23 mouse cellular contexts compared by ENCODE assay signal in genomic region chr6:34719141-34719680, GRCm38 (mm10).
A peak's percentile ranks its signal among the peaks of the same experiment; 100 is the strongest.
DNase-seq lines count a peak whose midpoint lies in the region; ATAC-seq and TF ChIP-seq lines count a peak whose summit lies in the region.
"Had no signal": no experiment of that assay in that cellular context is flagged by ENCODE, and none has a peak within 500 bp of the region (broad histone marks: within the 10 kb centered on the region; RNA-seq: fewer than 3 reads in every experiment).

No protein-coding gene starts in this region.

- no peak overlapping the region for H3K4me3 ChIP-seq in heart, embryonic 13.5 days
- H3K4me3 ChIP-seq in liver, postnatal 0 days (ENCODE audit: low read depth, low read length) = no peak overlapping the region
- H3K4me3 ChIP-seq in liver, embryonic 12.5 days = no peak overlapping the region
- H3K4me3 ChIP-seq in heart, postnatal 0 days (ENCODE audit: low read depth, low read length) = no peak overlapping the region
- H3K4me3 ChIP-seq: embryonic facial prominence, embryonic 15.5 days; forebrain, embryonic 15.5 days; hindbrain, embryonic 10.5 days; intestine, embryonic 15.5 days; liver, embryonic 15.5 days had no signal

- H3K9ac ChIP-seq in heart, embryonic 13.5 days = peak overlapping the region; percentile 38
- 0 out of 2 replicates have a peak overlapping the region, but pooled peaks have one; percentile 21 for H3K9ac ChIP-seq in liver, postnatal 0 days (replicated peaks)
- H3K9ac ChIP-seq in liver, embryonic 12.5 days = no peak overlapping the region
- no peak overlapping the region for H3K9ac ChIP-seq in heart, postnatal 0 days (replicated peaks; ENCODE audit: low read depth, low read length)
- H3K9ac ChIP-seq: embryonic facial prominence, embryonic 15.5 days; forebrain, embryonic 15.5 days; intestine, embryonic 15.5 days; liver, embryonic 15.5 days had no signal

- intact Hi-C loops in heart, postnatal 10 days (cut with DNase I) = no loop called here

- no peak overlapping the region for H3K4me2 ChIP-seq in heart, embryonic 13.5 days
- H3K4me2 ChIP-seq in liver, postnatal 0 days (ENCODE audit: low read depth, low read length) = no peak overlapping the region
- H3K4me2 ChIP-seq in liver, embryonic 12.5 days = no peak overlapping the region
- no peak overlapping the region for H3K4me2 ChIP-seq in heart, postnatal 0 days (ENCODE audit: low read depth, low read length)
- H3K4me2 ChIP-seq: embryonic facial prominence, embryonic 15.5 days; forebrain, embryonic 15.5 days; intestine, embryonic 15.5 days; liver, embryonic 15.5 days; midbrain, embryonic 11.5 days had no signal

- DNase-seq in heart, postnatal 10 days = no peak
- DNase-seq in liver, postnatal 0 days = no peak
- DNase-seq in heart, postnatal 0 days (ENCODE audit: low spot score) = peak; percentile 14
- DNase-seq in cerebellum, postnatal 25 days = no peak
- no peak for DNase-seq in embryo, embryonic 9.5 days (ENCODE audit: extremely low spot score)
- DNase-seq: adrenal gland, postnatal 25 days; cerebellum, adult 8-10 months; gastrocnemius, postnatal 25 days; kidney, adult 8-10 months; kidney, postnatal 14 days; left cerebral cortex, postnatal 4 days; lung, postnatal 10 days; thymus, adult 2 months; thymus, postnatal 4 days had no signal

- TF ChIP-seq EP300 in liver, postnatal 0 days (IDR thresholded peaks at IDR 0.05; ENCODE audit: low read depth) = no peak
- TF ChIP-seq EP300 in heart, postnatal 0 days (IDR thresholded peaks at IDR 0.05; ENCODE audit: low read depth) = no peak

- TF ChIP-seq CTCF in liver, postnatal 0 days (IDR thresholded peaks at IDR 0.05; ENCODE audit: low read depth) = no peak
- TF ChIP-seq CTCF in heart, postnatal 0 days (IDR thresholded peaks at IDR 0.05; ENCODE audit: low read depth) = no peak

- peaks cover 13% of the 10 kb centered on the region for H3K36me3 ChIP-seq in heart, embryonic 13.5 days
- no peaks in the 10 kb centered on the region for H3K36me3 ChIP-seq in liver, postnatal 0 days (replicated peaks; ENCODE audit: insufficient read depth, low read length)
- H3K36me3 ChIP-seq in liver, embryonic 12.5 days = no peaks in the 10 kb centered on the region
- H3K36me3 ChIP-seq in heart, postnatal 0 days (replicated peaks; ENCODE audit: control insufficient read depth, insufficient read depth, low read length) = no peaks in the 10 kb centered on the region; the same call in 1 of the 2 replicates
- H3K36me3 ChIP-seq: embryonic facial prominence, embryonic 15.5 days; forebrain, embryonic 15.5 days; intestine, embryonic 15.5 days; liver, embryonic 15.5 days had no signal

- H3K4me1 ChIP-seq in heart, embryonic 13.5 days = peaks cover 92% of the 10 kb centered on the region
- H3K4me1 ChIP-seq in liver, postnatal 0 days (ENCODE audit: insufficient read depth) = peaks cover 60% of the 10 kb centered on the region
- peaks cover 33% of the 10 kb centered on the region for H3K4me1 ChIP-seq in liver, embryonic 12.5 days
- peaks cover 66% of the 10 kb centered on the region for H3K4me1 ChIP-seq in heart, postnatal 0 days (ENCODE audit: control insufficient read depth, insufficient read depth)
- H3K4me1 ChIP-seq: forebrain, embryonic 15.5 days had no signal

- H3K9me3 ChIP-seq in heart, embryonic 13.5 days = no peaks in the 10 kb centered on the region
- H3K9me3 ChIP-seq in liver, postnatal 0 days (ENCODE audit: low read length) = no peaks in the 10 kb centered on the region
- no peaks in the 10 kb centered on the region for H3K9me3 ChIP-seq in liver, embryonic 12.5 days (replicated peaks)
- H3K9me3 ChIP-seq in heart, postnatal 0 days (replicated peaks; ENCODE audit: control insufficient read depth, low read length) = no peaks in the 10 kb centered on the region
- H3K9me3 ChIP-seq: embryonic facial prominence, embryonic 15.5 days; forebrain, embryonic 15.5 days; intestine, embryonic 15.5 days; liver, embryonic 15.5 days had no signal

- no peak for ATAC-seq in heart, embryonic 13.5 days (ENCODE audit: extremely low read depth, insufficient number of reproducible peaks, low FRiP score, low TSS enrichment)
- no peak for ATAC-seq in liver, postnatal 0 days
- ATAC-seq in liver, embryonic 12.5 days = no peak
- ATAC-seq in heart, postnatal 0 days (ENCODE audit: insufficient read depth, low read depth) = no peak
- ATAC-seq: forebrain, embryonic 15.5 days; hindbrain, embryonic 16.5 days; intestine, embryonic 15.5 days had no signal

- no peaks in the 10 kb centered on the region for H3K27me3 ChIP-seq in heart, embryonic 13.5 days (replicated peaks)
- H3K27me3 ChIP-seq in liver, postnatal 0 days (ENCODE audit: insufficient read depth, low read length) = no peaks in the 10 kb centered on the region
- H3K27me3 ChIP-seq in liver, embryonic 12.5 days (replicated peaks) = no peaks in the 10 kb centered on the region
- H3K27me3 ChIP-seq in heart, postnatal 0 days (ENCODE audit: control insufficient read depth, insufficient read depth, low read length) = no peaks in the 10 kb centered on the region
- H3K27me3 ChIP-seq: embryonic facial prominence, embryonic 15.5 days; forebrain, embryonic 15.5 days; intestine, embryonic 15.5 days; liver, embryonic 15.5 days had no signal

- 52% methylated on average over 6 of the region's 6 CpGs for WGBS in heart, embryonic 13.5 days
- 58% methylated on average over 6 of the region's 6 CpGs for WGBS in liver, postnatal 0 days (ENCODE audit: insufficient replicate concordance)
- WGBS in liver, embryonic 12.5 days (ENCODE audit: insufficient replicate concordance) = 51% methylated on average over 6 of the region's 6 CpGs
- 48% methylated on average over 6 of the region's 6 CpGs for WGBS in heart, postnatal 0 days

- H3K27ac ChIP-seq in heart, embryonic 13.5 days (replicated peaks) = peak overlapping the region; percentile 88
- H3K27ac ChIP-seq in liver, postnatal 0 days (ENCODE audit: low read depth) = peak overlapping the region; percentile 82; the same call in 1 of the 2 replicates
- H3K27ac ChIP-seq in liver, embryonic 12.5 days = no peak overlapping the region
- H3K27ac ChIP-seq in heart, postnatal 0 days (ENCODE audit: low read depth) = peak overlapping the region; percentile 52
- H3K27ac ChIP-seq: embryonic facial prominence, embryonic 15.5 days; forebrain, embryonic 15.5 days; hindbrain, embryonic 10.5 days; intestine, embryonic 15.5 days; liver, embryonic 15.5 days had no signal

Comparison
In these comparisons a context has a peak if more than half of its experiments do, and no peak if none do; other contexts are left out.
1. H3K9ac ChIP-seq: peak in heart, embryonic 13.5 days (single experiment) and liver, postnatal 0 days (single experiment); none in liver, embryonic 12.5 days (single experiment) and heart, postnatal 0 days (single experiment).